Mouse (Mus musculus): Measurements from ENCODE around the gene Cops6.

Gene Cops6

GRCm38 (mm10) chr5:138160842-138161665 is at the start of gene Cops6:
Gene Cops6 (plus strand): TSS chr5:138161071.
- DNase-seq: peak; percentile 94 to 95

DNA sequence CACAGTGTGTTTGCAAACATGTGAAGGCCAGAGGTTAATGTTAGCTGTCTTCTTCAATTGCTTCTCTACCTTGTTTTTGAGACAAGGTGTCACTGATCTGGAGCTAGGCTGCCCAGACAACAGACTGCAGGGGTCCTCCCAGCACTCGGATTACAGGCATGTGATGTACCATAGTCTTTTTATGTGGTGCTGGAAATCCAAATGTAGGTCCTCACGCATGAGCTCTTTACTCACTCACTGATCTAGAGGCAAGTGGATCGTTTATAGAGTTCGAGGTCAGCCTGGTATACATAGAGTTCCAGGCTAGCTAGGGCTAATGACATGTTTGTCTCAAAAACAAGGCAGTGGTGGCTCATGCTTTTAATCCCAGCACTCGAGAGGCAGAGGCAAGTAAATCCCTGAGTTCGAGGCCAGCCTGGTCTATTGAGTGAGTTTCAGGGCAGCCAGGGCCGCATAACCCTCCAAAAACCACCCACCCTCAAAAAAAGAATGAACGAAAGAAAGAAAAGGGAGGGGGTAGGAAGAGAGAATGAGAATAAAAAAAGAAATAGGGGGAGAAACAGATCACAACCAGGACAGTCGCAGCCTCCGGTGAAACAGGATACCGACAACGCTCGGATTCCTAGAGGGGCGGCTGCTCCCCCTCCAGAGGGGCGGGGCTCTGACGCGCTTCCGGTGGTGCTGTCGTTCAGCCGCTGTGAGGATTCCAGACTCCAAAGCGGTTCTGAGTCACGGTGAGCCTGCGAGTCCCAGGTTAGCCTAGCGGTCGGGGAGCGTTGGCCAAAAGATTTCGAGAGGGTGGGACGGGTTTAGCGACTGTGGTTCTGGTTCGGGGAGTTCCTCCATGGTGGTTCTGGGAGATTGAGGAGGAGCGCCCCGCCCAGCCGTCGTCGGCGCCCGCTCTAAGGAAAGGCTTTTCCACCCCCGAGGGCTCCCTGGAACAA is 44.3 kb upstream of the Cops6 start, which contains the start of gene Zscan21:
Zscan21 (plus strand) TSS at position 649 of the 944 bp plus-strand sequence.
- peak; percentile 91 to 94 for DNase-seq

GRCm38 (mm10) chr5:138117199-138118015 is 43.5 kb upstream of the Cops6 start:
- DNase-seq: no peak

- no peak for DNase-seq
Measured at GRCm38 (mm10) chr5:138118041-138118440, 42.8 kb upstream of the Cops6 start.

GRCm38 (mm10) chr5:138132425-138133064 is 28.3 kb upstream of the Cops6 start:
- peak in 1 of 2 experiments; percentile 5 for DNase-seq

DNA sequence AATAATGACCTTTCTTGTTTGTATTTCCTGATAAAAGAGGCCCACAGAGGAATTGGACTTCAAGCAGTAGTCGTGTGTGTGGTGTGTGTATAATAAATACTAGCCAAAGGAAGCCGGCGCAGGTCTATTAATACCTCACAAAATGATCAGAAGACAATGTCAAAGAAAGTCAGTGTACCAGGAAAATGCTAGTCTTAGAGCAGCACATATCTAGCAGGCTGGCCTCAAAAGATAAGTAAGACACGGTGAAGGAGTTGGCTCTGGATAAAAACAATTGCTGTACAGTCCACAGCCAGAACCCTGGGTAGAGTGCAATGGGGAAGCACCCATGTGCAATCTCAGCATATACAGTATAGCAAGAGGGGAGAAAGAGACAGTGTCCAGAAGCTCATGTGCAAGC is 23.6 kb upstream of the Cops6 start:
- no peak for DNase-seq

DNA sequence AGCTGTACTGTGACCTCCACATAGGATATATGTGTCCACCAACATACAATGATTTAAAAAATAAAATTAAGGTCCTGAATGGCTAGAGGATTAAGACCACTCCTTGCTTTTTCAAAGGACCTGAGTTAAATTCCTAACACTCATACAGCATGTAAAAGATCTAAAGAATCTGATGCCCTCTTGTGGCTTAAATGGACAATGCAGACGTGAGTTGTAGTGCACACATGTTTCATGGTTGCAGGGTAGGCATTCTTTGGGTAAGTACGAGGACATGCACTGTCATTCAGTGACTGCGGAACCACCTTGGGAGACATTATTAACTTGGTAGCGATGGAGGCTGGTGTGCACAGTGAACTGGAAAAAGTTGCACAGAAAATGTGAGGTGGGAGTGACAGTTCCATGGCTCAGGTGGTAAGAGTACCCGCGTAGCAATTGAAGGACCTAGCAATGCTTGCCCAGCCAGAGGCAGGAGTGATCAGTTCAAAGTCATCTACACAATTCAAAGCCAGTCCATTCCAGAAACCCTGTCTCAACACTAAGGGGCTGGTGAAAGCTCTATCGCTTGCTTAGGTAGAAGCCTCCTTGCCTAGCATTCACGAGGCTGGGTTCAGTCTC is 22.8 kb upstream of the Cops6 start:
- peak in 1 of 2 experiments; percentile 30 for DNase-seq

DNA sequence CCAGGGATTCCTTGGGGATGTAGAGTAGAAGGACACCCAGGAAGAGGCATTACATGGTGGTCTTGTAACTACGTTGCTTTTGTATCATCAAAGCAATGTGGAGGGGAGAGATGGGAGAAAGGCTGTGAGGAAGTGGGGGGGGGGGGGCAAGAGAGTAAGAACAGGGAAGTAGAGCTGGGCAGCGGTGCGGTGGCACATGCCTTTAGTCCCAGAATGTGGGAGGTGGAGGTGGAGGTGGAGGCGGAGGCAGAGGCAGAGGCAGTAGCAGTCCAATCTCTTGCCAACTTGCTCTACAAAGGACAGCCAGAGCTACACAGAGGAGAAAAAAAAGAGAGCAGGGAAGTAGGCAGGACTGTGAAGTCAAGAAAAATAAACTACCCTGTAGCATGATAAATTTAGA is 22.3 kb upstream of the Cops6 start:
- no peak for DNase-seq

DNA sequence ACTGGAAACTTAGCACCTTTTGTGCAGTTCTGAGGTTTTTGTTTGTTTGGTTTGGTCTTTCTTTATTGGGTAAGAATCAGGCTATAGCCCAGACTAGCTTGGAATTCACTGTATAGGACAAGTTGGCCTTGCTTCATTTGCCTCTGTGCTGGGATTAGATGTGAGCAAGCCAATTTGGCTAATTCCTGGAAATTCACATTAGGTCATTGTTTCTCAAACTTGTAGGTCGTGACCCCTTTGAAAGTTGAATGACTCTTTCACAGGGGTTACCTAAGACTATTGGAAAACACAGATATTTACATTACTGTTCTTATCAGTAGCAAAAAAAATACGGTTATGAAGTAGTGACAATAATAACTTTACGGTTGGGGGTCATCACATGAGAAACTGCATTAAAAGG is 6.5 kb upstream of the Cops6 start:
- DNase-seq: no peak

DNA sequence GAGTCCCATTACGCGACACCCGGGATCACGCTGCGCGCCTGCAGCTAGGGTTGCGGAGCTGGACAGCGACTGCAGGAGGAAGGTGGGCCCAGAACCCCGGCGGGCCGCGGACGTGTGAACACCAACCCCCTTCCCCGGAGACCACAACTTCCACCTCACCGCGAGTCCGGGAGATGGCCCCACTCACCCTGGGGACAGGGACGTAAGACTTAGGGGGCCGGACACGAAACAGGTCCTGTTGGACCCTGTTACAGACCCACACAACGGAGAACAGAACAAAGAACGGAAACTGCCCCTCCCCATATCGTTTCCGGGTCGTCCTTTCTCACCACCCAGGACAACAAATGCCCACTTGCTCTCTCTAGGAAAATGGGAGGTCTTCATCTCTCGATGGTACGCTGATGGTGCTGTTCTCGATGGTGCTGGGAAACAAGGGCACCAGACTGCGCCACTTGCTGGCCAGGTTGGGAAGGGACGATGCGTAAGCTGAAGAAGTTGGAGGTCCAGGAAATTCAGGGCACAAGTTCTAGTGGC is 5.4 kb upstream of the Cops6 start, which contains the start of gene Zfp113:
Zfp113 (minus strand) TSS at position 302 of the 534 bp plus-strand sequence.
- DNase-seq: peak; percentile 90 to 95

- no peak for DNase-seq
Measured at GRCm38 (mm10) chr5:138160224-138160762, 578 bp upstream of the Cops6 start.

DNA sequence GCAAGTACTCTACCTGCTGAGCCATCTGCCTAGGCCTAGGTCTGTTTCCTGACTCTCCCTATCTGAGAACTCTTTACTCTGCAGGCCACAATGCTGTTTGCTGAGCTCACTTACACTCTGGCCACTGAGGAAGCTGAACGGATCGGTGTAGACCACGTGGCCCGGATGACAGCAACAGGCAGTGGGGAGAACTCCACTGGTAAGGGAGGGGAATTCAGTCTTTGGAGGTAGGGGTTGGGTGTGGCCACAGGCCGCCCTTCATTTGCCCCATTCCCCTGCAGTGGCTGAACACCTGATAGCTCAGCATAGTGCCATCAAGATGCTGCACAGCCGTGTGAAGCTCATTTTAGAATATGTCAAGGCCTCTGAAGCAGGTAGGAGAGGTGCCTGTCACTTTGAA is 2.2 kb downstream of the Cops6 start:
- DNase-seq: no peak

- no peak for DNase-seq
Measured at GRCm38 (mm10) chr5:138163610-138164009, 2.7 kb downstream of the Cops6 start.

GRCm38 (mm10) chr5:138165594-138165993 is 4.7 kb downstream of the Cops6 start:
- no peak for DNase-seq

GRCm38 (mm10) chr5:138170936-138171561 is 10.2 kb downstream of the Cops6 start:
- DNase-seq: peak; percentile 96 to 97

DNA sequence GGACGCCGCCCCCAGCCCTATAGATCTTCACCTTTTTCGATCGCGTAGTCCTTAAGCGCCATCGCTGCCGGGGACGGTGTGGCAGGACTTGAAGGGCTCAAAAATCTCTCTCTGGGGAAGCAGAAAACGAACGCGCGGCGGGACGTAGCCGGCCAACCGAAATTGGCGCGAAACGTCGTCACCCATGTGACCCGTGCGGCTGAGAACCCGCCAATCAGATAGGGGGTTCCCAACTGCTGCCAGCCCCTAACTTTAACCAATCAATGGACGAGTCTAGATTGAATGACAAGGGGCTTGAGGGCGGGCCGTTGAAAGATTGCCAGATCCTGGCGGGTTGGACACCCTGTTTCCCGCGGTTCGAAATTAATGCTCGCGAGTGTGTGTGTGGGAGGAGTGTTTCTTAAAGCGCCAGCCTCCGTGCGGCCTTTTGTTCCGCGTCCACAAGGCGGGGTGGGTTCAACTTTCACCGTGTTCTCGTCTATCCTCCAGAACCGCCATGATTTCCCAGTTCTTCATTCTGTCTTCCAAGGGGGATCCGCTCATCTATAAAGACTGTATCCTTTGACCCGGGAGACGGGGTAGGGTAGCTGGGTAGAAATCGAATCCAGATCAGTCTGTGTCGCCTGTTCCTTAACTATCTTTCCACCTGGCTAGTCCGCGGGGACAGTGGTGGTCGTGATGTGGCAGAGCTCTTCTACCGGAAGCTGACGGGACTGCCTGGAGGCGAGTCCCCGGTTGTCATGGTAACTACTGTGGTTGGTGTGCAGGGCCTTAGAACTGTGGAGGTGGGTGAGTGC is 11.0 kb downstream of the Cops6 start, which contains the start of the genes Ap4m1 and Mcm7:
Ap4m1 (plus strand) TSS at position 308 of the 797 bp plus-strand sequence.
Mcm7 (minus strand) TSS at position 728 of the 797 bp plus-strand sequence.
- DNase-seq: peak; percentile 99

DNA sequence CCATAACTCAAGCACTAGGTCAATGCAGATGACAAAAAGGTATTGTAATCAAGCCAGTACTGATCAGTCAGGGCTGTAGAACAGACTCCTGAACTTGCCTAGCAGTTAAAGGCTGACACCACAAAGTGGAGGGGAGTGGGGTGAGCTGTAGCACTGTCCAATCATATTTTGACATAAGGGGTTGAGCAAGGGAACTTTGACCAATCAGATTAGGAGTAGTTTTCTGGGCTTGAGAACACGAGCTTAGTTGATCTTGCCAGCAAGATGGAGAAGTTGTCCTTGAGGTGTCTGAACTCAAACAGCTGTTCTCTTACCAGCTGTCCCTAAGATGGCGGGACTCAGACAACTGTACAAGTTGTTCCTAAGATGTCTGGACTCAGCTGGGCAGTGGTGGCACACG is 12.3 kb downstream of the Cops6 start:
- no peak for DNase-seq

GRCm38 (mm10) chr5:138186950-138187638 is 26.2 kb downstream of the Cops6 start, which contains the start of the genes Taf6 and Cnpy4:
Gene Taf6 (minus strand): TSS chr5:138187451.
Gene Cnpy4 (plus strand): TSS chr5:138187485.
- DNase-seq: peak; percentile 86 to 89
